Mouse (Mus musculus): ENCODE data around the gene Aph1c.
"Not testable (repeated sequence)": the region's sequence is repeated elsewhere in the genome, so short reads cannot be mapped to it uniquely, and the experiment has no call there.

Aph1c gene

DNA sequence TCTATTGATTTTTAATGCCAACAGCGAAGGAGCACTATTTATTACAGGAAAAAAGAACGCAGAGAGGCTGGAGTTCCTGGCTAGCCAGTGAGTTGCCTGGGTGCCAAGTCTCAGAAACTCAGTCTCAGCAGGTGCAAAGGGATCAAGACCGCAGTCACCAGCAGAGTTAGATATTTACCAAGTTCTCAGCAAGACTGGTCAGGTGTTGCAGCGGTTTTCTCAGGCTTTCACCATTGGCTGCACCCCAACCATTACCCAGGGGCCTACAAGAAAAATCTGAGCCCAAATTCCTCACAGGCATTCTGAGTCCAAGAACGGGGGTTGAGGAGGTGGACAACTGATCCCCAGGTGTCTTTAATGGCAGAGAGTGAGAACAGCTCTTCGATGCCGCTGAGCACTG, 675 bp downstream of the Aph1c start:
- no peak for DNase-seq (ENCODE audit: low read depth, low spot score)

DNA sequence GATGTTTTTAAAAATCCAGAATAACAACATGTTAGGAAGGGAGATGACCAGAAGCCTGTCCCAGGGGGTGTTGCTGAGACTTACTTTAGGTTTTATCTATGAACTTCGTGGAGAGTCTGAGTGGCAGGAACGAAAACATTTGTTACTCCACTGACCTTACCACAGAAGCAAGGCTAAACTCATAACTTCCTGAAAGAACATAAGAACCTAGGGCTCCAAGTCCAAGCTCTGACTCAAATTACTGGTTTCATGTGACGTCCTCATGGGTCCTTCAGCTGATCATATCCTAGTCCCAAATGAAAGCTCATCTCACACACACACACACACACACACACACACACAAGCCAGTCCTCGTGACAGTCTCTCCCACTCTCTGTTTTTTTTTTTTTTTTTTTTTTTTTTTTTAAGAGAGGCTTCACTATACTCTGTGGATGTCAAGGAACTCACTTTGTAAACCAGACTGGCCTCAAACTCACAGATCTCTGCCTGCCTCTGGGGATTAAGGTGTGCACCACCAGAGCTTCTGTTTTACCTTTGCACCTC, 2.1 kb downstream of the Aph1c start:
- no peak for DNase-seq (ENCODE audit: low read depth, low spot score)

- peak; percentile 76 for DNase-seq (ENCODE audit: low read depth, low spot score)
Observed at GRCm38 (mm10) chr9:66825990-66826389, 8.5 kb downstream of the Aph1c start.

DNA sequence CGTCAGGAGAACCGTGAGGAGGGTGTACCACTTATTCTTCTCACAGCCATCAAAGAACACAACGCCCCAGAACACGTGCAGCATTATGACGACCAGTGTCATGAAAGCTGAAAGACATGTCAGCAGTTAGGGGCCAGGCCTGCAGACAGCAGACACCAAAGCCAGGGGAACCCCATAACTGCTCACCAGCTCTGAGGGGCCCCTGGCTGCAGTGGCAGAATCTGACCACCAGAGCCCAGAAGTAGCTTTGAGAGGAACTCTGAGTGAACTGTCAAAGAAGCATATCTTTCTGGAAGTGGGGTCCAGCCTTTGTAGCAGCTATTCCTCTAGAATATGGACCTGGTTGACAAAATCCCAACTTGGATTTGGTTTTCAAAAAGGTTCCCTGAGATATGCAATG, 12.3 kb downstream of the Aph1c start:
- not testable (repeated sequence) for DNase-seq (ENCODE audit: low read depth, low spot score)

GRCm38 (mm10) chr9:66820996-66821395, 13.5 kb downstream of the Aph1c start:
- no peak for DNase-seq (ENCODE audit: low read depth, low spot score)

DNA sequence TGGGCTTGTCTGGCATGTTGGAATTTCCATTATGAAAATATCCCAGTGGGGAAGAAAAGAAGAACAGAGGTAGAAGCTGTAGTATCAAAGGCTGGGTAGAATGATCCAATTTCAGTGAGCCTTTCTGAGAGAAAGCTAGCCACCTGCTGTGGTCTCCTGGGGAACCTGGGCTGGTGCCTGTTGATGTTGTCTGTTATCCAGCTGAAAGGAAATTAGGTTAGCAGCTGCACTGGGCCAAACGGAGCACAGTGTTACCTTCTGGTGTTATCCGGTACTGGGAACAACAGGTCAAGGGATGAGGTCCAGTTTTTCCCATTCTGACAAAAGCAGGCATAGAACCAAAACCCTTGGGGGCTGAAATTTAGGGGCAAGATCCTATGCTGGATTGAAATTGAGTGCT, 21.1 kb downstream of the Aph1c start:
- DNase-seq (ENCODE audit: low read depth, low spot score) = no peak

DNA sequence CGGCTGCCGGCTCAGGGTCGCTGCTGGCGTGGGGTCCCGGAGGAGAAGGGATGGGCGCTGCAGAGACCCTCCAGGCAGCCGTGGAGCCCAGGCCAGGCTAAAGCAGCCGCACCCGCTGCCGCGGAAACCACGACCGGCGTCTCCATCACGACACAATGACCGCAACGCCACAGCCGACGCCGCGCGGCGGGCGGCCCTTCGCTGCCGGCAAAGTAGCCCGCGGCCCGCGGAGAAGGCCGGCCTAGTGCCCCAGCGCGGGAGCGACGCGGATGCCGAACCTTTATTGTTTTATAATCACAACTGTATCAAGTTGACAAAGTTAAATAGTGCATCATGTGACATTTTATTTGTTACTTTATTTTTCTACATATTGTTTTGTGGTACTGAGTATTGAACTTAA, 28.6 kb downstream of the Aph1c start:
- DNase-seq (ENCODE audit: low read depth, low spot score) = not testable (repeated sequence)

- no peak for DNase-seq (ENCODE audit: low read depth, low spot score)
Observed at GRCm38 (mm10) chr9:66801947-66802346, 32.6 kb downstream of the Aph1c start.

DNA sequence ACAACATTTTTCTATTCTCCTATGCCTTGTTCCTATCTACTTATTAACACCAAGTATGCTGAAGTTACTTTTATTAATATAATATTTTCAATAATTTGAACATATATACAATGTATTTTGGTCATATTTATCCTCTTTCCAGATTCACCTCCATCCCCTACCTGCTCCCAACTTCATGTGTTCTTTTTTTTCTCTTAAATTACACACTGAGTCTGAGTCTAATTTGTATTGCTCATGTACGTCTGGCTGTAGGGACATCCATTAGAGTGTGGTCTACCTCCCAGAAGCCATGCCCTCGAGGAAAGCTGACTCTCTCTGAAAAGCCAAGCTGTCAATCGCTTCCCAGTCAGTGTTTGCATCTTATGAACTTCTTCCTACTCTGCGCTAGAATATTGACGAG, 37.8 kb downstream of the Aph1c start, which contains the start of gene Gm10647:
Gene Gm10647 (plus strand): TSS at position 301 of the 400 bp plus-strand sequence.
- DNase-seq (ENCODE audit: low read depth, low spot score) = no peak

DNA sequence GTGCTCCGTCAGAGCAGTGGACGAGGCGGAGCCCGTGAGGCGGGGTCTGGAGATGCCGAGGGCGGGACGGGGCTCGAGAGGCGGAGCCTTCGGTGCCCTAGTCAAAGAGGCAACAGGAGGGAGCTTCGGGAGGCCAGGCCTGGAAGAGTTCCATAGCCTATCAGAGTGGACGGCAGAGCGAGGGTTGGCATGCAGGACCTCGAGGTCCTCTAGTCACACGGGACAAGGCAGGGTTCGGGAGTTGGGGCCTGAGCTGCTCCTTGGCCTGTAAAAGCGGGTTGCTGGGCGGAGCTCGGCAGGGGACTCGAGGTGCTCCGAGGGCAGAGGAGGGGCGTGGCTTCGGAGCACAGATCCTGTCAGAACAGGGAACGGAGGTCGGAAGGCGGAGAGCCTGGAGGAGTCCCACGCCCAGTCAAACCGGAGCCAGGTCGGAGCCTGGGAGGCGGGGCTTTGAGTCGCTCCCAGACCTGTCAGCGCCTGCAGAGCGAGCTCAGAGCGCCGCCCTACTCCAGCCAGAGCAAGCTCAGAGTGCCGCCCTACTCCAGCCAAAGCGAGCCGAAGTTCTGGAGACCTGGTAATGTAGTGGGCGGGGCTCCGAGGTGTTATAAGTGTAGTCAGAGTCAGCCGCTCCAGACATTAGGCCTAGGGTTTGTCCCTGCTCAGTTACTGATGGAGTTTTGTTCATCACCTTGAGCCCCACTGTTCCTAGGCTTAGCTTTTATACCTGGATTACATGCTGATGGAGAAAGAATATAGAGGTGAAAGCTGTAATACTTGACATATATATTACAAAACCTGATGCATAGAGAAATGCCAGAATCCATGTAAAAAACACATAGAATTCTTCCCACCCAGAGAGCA, 38.8 kb downstream of the Aph1c start, which contains the start of gene Aph1b:
Gene Aph1b (minus strand): TSS at position 27 of the 861 bp plus-strand sequence.
- peak; percentile 99 for DNase-seq (ENCODE audit: low read depth, low spot score)

DNA sequence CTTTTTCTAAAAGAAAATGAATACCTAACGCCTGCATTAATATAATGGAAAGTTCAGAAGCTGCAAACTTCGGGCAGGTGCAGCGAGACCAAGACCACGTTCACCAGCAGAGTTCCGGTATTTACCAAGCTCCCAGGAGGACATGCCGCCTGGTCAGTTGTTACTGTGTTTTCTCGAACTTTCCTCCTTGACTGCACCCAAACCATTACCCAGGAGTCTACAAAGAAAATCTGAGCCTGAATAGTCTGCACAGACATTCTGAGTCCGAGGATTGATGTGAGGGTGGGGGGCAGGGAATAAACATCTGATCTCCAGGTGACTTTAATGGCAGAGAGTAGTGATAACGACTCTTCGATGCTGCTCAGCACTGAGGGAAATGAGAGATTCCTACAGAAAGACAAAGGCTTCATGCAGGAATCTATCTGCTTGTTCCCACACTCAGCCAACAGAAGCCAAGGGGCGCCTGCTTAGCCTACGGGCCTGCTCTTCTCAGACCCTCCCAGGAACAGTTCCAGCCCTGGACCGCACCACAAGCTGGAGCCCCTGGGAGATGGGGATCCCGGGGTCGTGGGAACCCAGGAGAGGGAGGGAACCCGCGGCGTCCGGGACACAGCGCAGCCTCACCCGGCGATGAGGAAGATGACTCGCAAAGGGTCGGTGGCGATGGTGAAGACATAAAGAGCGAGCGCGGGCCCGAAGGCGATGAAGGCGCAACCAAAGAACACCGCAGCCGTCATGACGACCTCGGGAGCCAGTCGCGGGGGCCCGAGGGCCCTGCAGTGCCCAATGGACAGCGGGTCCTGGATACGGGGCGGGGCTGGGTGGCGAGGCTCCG, 39.7 kb downstream of the Aph1c start:
- peak; percentile 44 for DNase-seq (ENCODE audit: low read depth, low spot score)

DNA sequence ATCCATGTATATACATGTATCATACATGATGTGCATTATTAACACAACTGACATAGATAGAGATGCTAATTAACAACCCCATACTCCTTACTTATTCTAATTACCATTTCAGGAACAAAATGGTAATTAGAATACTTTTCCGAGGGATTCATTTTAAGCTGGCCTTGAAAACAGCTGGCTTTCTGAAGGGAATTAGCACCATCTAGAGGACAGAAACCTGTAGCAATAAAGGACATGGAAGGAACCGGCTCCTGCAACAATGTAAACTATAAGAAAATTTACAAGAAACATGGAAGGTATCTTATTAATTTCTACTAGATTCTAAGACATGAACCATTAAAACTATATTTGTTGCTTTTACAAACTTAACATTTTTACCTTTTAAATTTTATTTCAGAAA, 46.7 kb downstream of the Aph1c start:
- peak; percentile 71 for DNase-seq (ENCODE audit: low read depth, low spot score)

DNA sequence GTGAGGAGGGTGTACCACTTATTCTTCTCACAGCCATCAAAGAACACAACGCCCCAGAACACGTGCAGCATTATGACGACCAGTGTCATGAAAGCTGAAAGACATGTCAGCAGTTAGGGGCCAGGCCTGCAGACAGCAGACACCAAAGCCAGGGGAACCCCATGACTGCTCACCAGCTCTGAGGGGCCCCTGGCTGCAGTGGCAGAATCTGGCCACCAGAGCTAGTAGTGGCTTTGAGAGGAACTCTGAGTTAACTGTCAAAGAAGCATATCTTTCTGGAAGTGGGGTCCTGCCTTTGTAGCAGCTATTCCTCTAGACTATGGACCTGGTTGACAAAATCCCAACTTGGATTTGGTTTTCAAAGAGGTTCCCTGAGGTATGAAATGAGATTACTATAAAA, 50.0 kb downstream of the Aph1c start:
- DNase-seq (ENCODE audit: low read depth, low spot score) = not testable (repeated sequence)

DNA sequence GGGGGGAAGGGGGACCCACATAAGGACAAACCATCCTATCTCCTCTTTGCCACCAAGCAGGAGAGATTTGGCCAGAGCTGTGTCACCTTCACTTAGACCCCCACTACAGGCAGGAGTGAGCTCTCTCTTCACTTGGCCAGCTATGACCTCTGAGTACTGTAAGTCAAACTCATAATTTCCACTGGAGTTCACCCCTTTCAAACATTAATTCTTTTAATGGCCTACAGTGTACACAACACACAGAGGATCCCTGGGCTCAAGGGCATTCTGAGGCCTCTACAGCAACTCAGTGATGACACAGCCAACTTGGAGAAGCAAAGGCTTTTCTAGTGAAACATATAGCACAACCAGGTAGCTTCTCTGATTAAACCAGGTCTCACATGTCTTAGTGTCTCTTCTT, 63.8 kb downstream of the Aph1c start:
- DNase-seq (ENCODE audit: low read depth, low spot score) = no peak

DNA sequence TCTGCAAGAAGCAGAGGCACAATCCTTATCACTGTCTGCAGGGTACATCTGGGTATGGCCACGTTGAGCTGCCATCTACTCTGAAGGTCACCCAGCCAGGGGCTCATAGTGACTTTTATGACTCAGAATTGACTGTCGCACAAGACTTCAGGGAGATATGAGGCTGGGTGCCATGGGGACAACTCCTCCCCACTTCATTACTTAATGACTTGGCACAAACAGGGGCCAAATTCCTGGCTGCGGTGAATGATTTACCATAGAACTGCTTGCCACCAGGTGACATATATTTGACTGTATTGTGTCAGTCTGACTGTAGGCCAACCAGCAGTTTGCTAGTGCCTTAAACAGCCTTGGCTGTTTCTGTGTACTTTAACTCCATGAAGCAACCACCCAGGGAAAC, 65.3 kb downstream of the Aph1c start:
- no peak for DNase-seq (ENCODE audit: low read depth, low spot score)

DNA sequence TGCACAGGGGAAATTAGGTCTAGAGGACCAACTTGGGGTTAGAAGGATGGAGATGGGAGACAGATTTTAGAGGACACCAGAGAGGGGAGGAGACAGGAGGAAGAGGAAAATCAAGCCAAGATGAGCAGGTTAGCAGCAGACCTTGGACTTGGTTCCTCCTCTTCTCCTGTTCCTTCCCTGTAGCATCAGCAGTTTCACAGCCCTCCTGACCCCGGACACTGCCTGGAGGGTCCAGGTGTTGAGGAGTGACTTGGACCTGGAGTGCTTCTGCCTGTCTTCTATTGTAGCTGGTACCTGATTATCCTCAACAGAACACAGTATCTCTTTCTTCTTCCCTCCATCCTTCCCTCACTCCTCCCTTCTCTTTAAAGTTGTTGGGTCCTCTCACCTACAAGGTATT, 65.8 kb downstream of the Aph1c start:
- no peak for DNase-seq (ENCODE audit: low read depth, low spot score)
